Mouse (Mus musculus) naive thymus-derived CD4-positive, alpha-beta T cell, adult 2 months (primary cell): ENCODE measurements around the gene Cnot6l.

Experiments
- DNase-seq: peaks from one replicate; pipeline ENCODE4 v3.0.0-alpha.2; 2011; ENCODE audit warnings: low read depth

The Cnot6l gene

DNA sequence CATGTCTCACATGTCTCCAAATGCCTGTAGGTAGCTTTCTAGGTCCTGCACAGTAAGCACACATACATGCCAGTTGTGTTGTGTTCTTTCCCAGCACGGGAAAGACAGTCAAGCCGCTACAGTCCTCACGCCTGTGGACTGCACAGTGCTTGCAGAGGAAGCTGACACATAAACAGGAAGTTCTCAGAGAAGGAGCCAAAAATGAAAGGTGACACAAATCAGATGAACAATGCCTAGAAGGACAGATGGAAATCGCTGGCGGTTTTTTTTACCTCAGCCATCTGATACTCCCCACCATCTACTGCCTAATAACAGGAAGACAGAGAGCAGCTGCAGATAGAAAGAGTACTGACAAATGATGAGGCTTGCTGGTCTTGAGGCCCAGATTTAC lies at the start of gene Cnot6l:
Gene Cnot6l (minus strand): TSS at position 151 of the 391 bp plus-strand sequence.
- peak; percentile 86 for DNase-seq

DNA sequence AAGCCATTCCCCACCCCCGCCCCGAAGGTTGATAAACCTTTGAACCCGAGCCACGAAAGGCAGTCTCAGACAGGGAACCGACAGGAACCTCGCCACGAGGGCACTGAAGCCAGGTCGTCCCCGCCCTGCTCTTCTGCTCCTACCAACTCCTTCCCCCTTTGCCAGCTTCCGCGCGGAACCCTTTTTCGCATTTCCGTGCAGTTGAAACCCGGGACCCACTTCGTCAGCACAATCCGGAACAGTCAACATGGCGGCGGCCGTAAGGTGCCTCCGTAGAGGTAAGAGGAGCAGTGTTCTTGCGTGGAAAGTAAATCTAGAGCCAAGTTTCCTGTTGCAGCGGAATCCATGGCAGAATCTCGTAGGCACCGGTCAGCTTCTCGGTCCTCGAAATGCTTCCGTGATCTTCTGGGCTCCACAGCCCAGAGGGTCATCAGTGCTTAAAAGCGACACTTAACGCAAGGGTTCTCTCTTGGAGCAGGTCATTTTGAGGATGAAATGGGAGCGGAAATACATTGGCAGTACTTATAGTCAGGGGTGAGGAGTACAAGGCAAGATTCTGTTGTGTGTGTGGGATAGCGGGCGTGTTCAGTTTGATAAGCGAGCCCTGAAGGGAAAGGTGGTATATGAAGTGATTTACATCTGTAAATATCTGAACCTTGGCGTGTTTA lies 46.1 kb upstream of the Cnot6l start:
- DNase-seq, result peak; percentile 96

DNA sequence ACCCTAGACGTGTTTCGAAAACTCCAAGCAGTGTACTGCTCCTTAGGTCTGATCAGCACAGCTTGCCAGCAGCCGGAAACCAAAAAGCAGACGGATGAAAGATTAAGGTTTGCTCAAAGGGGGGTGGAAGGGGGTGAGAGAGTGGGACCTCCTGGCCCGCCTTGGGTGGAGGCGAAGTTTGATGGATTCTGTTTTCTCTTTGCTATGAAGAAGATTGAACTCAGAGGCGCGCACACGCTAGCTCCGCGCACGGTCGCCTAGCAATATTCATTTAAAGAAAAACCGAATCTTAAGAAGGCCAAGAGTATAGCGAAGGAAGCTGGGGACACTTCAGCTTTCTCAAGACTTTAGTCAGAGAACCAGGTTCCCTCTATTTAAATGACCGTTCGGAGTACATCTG lies 45.5 kb upstream of the Cnot6l start, which contains the start of gene Mrpl1:
Gene Mrpl1 (plus strand): TSS at position 35 of the 400 bp plus-strand sequence.
- peak; percentile 84 for DNase-seq

DNA sequence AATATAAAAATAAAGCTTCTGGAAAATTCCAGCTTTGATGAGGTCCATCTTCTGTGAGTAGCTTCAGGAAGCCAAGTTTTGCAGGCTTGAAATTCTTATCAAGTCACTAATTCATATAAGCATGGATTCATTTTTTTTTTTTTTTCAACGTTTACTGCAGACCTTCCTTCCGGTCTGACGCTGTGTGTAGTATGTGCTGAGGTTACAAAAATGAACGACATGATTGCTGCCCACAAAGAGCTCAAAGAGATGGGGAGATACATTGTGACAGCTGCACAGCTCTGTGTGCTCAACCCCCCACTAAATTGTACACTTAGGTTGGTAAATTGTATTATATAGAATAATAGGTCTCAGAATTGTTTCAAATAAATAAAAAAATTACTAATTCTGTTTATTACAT lies 44.6 kb upstream of the Cnot6l start:
- DNase-seq, result peak; percentile 80

DNA sequence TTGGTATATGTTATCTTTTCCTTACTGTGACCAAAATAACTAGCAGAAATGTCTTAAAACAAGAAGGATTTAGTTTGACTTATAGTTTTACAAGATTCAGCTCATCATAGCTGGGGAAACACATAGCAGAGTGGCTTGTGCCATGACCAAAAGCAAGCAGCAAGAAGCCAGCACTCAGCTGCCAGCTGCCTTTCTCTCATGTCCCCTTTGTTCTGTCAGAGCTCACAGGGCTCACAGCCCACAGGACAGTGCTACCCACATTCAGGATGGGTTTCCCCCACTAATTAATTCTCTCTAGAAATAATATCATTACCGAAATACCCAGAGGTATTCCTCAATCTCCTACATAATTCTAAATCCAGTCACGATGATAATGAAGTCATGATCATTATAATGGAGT lies 43.6 kb upstream of the Cnot6l start:
- no peak for DNase-seq

DNA sequence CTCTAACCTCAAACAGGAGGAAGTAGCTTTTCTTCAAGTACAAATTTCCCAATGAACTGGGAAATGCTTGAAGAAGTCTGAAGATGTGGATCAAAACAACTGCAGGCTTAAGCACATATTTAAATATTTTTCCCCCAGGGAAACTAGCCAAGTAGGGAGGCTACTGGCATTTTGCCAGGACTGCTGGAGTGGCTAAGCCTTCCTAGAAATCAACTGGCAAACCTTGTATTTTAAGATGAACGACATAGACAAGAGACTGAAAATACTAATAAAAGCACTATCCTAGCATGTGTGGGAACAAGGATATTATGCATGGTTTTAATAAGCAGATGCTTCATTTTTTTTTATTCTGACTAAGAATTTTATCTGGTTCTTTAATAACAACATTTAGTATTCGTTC lies 42.9 kb upstream of the Cnot6l start:
- no peak for DNase-seq

DNA sequence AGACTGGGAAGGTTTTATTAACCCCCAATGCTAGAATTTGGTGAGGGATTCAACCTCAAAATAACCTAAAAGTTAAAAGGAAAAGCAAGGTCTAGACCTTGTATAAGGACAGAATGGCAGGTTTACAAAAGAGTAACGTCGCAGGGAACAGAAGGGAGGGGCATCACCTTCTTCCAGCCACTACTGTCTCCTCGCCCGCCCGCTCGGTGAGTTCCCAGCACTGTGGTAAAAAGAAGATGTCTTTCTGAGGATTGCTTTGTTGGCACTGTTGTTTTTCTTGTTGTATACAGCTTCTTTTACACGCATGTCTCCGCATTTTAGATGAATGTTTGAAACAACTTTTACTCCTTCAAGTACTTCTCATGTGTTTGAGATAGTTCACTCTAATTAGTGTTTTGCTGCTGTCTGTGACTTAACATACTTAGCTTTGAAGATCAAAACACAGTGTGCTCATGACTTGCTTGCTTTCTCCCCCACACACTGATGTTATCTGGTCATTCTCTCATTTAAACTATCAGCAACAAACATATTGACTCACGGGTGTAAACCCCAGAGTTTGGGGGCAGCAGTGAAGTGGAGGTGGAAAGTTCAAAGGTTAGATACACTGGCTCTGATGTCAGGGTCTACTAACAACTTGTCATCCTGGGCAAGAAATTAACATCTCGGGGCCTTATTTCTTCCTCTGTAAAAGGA lies 37.6 kb upstream of the Cnot6l start:
- DNase-seq, result peak; percentile 59

DNA sequence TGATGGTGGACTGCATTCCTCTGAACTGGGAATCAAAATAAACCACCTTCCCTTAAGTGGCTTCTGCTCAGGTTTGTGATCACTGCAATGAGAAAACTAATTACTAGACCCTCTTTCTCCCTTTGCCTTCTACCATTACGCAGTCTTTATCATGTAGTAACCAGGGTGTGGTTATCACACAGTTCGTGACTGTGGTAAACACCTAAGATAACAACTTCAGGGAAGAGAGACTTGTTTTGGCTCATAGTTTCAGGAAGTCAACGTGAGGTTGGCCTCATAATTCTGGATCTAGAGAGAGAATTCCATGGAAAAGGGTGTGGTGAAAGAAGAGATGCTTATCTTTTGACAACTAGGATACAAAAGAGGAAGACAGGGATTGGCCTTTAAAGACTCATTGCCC lies 36.3 kb upstream of the Cnot6l start:
- no peak for DNase-seq

DNA sequence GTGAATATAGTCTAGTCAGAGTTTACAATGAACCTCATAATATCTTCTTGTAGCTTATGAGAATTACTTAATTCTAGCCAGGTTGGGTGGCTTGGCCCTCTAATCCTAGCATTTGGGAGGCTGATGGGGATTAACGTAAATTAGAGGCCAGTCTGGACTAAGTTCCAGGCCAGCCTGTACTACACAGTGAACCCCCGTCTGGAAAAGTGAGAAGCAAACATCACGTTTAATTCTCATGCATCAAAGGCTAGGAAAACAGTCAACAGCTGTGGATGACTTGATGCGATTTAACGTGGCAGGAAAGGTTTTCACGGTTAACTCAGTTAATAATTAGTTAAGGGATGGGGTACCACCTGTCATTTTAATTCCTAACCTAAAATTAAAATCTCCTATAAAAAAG lies 34.3 kb upstream of the Cnot6l start:
- DNase-seq, result no peak

DNA sequence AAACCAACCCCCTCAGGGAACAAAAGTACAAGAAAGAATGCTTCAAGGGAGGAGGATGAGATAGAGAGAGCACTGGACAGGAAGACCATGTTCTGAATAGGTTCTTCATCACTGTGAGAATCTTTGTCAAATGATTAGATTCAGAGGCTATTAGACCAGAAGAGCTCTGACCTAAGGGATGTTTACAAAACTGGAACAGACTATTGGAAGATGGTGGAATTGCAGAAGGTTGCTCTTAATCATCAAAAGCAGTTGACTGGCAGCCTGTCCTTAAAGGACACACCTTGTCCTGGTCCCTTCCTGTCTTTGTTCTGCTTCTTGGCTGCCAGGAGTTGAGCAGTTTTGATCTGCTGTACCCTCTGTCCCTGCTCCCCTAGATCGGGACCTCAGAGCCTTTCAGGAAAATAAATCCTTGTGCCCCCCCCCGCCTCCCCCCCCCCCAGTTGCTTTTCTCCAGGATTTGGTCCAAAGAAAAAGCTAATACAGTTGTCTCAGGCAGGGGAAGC lies 32.6 kb upstream of the Cnot6l start:
- no peak for DNase-seq

DNA sequence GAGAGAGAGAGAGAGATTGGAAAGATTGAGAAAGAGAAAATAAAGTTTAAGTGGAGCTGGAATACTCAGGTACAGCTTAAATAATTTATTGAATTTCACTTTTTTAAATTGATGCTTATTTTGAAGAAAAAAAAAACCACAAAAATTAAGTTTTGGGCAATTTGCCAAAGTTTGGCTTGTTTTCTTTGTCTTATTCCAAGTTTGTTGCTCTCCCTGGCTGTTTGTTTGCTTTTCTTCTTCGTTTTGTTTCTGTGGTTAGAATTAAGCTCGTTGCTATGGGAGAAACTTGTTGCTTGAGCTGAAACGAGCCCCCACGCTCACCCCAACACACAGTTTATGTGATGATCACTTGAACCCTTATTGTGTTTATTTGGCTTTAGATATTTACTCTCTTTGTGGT lies 27.3 kb upstream of the Cnot6l start:
- DNase-seq, result no peak

DNA sequence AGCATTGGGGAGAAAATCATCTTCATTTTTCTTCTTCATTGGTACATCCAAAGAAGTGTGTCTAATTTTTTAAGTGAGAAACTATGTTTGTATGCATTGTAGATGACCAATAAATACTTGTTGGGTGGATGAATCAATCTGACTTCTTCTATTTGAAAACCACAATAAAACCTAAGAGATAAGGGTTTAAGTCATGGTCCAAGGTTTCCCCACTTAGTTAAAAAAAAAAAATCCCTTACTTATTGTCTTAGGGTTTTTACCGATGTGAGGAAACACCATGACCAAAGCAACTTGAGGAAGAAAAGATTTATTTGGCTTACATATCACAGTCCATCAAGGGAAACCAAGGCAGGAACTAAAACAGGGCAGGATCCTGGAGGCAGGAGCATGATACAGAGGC lies 25.8 kb upstream of the Cnot6l start:
- DNase-seq, result no peak

DNA sequence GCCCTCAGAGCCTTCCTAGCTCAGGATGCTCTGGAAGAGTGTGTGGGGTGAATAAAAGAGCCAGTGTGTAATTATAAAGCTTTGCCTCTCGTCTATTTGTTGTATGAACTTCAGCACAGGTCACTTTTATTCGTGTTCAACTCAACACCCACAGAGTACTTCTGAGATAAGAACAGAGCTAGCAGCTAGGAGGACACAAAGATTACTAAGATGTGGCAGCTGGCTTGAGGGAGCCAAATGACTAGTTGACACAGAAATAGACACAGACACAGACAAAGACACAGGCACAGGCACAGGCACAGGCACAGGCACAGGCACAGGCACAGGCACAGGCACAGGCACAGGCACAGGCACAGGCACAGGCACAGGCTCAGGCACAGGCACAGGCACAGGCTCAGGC lies 20.0 kb upstream of the Cnot6l start:
- no peak for DNase-seq

DNA sequence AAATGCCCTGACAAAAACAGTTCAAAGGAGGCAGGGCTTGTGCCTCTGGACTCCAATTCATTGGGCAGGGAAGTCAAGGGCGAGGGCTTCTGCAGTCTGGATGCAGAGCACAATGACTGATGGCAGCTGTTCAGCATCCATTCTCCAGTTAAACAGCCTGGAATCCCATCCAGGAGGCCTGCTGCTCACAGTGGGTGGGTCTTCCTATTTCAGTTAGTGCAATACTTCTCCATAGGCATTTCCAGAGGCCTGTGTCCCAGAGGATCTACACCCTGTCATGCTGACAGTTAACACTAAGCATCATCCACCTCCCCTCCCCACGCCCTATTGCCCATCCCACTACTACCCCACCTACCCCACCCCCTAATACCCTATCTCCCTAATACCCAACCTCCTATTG lies 19.2 kb upstream of the Cnot6l start:
- no peak for DNase-seq

DNA sequence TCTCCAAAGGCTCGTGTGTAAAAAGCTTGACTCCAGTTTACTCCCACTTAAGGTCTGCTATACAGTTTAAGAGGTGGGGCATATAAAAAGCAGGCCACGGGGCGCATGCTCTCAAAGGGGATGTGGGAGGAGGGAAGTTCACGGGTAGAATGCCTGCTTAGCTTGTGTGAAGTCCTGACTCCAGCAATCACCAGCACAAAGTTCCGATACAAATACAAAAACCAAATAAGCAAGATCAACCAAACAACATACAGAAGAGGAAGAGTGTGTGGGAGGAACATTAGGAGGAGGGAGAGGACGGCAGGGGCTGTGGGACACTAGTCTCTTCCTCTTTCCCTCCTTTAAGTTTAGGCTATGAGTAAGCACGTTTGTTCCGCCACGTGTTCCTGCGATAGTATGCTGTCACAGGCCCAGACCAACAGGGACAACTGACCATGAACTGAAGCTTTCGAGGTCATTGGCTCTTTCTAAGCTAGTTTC lies 12.9 kb upstream of the Cnot6l start:
- DNase-seq, result peak; percentile 67

DNA sequence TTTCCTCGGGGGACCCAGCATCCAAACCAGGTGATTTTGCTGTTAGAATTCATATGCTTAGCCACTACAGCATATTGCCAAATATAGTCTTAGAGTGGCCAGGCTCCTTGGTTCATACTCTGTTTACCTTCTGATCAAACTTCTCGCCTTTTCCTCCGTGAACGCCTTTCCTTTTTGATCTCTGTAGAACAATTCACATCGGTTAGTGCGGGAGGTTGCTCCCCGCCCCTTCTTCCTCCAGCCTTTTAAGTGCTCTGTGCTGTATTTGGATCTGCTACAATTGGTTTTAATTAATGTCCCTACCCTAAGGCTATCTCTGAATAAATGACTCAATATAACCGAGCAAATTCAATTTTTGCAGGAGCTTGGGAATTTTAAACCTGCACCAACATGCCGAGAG lies 12.2 kb upstream of the Cnot6l start:
- peak; percentile 67 for DNase-seq

DNA sequence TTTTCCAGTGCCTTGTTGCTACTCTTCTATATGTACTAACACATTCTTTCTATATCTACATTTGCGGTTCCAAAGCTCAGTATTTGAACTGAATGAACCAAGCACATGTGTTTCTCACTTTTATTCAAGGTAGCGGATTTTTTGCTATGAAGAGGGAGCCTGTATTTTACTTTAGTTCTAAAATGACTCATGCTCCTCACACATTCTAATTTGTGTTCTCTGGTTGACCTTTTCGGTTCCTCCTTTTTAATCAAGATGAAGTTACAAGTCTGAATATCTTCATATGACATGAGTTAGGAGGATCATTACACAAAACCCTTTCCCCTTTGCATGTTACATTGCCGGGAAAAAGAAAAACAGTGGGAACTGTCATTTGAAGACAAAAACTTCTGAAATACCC lies 7.8 kb upstream of the Cnot6l start:
- DNase-seq, result no peak

DNA sequence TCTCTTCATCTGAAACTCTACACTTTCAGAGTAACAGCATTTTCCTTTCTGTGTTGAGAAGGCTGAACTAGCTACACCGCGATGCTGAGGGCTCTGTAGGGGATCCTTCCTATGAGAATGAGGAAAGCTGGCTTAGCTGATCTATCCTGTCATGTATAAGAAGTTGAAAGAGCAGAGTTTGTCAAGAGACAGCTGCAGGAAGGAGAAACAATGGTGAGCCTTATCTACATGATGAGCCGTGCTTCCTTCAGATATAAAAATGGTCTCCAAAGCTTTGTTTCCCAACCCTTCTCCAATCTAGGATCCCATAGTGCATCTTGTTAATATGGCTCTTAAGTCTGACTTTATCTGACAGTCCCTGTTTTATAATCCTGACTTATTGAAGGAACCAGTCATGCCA lies 6.5 kb upstream of the Cnot6l start:
- no peak for DNase-seq

DNA sequence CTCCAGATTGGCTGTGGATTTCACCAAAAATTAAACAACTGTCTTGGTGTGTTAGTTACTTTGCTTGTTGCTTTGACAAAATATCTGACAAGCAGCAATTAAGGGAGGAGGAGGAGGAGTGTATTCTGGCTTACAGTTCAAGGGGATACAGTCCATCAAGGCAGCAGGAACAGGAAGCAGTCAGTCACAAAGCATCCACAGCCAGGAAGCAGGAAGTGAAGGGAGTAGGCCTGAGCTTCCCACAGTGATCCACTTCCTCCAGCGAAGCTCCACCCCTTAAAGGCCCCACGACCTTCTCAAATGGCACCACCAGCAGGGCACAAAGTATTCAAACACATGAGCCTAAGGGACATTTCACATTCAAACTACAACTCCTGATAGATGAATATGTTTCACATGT lies 2.8 kb upstream of the Cnot6l start:
- peak; percentile 36 for DNase-seq

DNA sequence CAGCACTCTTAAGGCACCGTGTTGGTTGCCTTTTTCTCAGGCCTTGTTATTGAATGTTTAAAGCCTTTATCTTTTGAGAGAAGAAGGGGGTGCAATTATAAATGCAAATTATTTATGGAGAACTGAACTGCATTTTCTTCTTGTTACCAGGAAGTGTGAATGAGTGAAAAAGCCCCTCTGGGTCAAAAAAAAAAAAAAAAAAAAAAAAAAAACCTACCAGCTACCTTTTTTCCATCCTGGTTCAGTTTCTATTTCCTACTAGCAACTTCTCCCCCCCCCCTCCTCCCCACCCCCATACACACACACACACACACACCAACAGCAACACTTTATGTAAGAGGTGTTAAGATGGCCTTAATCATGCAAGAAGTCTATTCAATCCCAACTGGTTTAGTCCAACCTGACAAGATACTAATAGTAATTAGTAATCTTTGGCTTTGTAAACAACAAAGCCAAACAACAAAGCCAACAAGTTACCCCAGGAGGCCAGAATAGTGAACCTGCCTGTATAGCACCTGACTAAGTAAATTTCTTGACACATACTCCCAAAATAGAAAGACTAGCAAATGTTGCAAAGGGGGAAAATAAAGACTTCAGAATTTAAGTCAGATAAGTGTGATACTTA lies 463 bp downstream of the Cnot6l start:
- no peak for DNase-seq

DNA sequence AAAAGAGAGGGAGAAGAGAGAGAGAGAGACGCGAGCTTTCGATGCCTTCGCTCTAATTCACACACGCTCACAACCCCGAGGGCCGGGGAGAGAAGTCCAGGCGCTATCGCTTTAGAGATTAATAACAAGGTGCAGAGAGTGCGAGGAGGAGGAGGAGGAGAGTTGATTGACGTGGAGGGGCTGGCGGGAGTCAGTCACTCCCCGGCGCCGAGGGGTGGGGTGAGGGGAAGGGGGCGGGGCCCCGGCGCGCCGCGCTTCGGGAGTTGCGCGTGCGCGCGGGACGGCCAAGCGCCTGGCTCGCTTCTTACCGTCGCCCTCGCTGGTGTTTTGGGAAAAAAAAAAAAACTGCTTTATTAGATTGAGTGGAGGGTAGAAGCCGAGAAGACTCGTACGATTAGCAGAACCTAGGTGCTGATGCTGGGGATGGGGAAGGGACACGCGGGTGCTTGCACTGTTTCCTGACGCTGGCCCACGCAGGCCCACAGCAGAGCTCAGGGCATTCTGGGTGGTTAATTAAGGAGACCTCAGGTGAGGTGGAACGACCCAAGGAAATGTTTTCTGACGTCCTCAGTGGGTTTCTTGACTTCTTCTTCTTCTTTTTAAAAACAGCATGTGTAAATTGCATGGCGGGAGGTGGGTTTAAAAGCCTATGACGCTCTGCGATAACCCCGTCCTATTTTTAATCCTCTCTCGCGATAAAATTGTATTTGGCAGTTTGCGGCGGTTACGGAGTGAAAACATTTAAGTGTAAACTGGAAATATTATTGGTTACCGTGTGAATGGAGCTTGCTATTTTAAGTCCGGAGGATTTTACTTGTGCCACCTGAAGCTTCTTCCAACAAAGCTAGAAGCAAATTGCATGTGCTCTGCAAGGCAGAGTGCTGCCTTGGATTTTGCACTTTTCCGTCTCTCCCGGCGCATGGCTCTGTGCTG lies 1.3 kb downstream of the Cnot6l start:
- DNase-seq, result peak; percentile 87
